Mouse (Mus musculus): ENCODE measurements around the gene Zdhhc18. TPM values are rescaled to one million over a fixed set of nuclear protein-coding genes. Genes with fewer than 3 reads are reported as not detected.
"Not testable (repeated sequence)": the region's sequence is repeated elsewhere in the genome, so short reads cannot be mapped to it uniquely, and the experiment has no call there.

Gene Zdhhc18
- polyA plus RNA-seq, 1 experiment from 2014 or later, result 6.4 TPM

DNA sequence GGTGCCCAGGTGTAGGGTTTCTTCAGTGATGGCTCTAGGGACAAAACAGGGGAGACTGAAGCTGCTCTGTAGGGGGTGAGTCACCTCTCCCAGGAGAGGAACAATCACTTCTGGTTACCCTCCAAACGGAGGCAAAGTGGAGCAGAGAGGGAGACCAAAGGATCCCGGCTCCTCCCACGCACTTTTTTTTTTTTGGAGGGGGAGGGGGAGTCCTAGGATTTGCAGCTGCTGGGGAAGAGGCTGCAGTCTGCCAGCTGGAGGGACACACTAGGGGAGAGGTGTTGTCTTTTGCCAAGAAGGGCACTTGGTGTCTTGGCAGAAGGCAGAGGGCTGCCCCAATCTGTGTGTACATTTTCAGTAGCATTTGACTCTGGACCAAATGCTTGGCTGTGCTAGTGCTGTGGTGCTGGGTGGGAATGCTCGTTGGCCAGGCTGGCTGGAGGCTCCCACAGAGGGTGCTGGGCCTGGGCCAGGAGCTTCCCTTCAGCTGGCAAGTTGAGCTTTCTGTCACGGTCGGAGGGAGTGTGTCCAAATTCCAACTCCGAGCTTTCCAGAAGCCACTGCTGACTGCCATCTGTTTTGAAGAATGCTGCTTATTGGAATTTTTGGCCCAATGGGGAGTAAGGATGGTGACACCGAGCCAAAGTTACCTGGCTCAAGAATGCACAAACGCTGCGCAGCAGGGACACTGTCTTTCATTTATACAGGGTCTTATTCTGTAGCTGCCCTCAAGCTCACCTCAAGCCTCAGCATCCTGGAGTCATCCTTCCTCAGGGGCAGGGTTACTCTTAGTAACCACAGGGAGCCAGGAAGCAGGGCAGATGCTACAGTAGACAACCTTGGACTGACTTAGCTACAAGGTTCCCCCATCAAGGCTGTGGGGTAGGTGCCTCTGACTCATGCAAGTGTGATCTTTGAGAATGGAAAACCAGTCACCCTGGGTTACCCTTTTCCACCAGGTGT is 10.5 kb upstream of the Zdhhc18 start:
- H3K36me3 ChIP-seq, result peaks cover 15% of the 10 kb centered on the region
- peak overlapping the region; percentile 2; the same call in 1 of the 2 replicates for H3K4me3 ChIP-seq
- peak overlapping the region; percentile 33 for H3K4me2 ChIP-seq (replicated peaks)
- WGBS, result 17% methylated on average over 10 of the region's 10 CpGs
- peak overlapping the region; percentile 77 for H3K27ac ChIP-seq
- ATAC-seq (ENCODE audit: low FRiP score), result peak; percentile 32; the same call in 1 of the 2 replicates
- H3K27me3 ChIP-seq, result no peaks in the 10 kb centered on the region
- H3K9me3 ChIP-seq (replicated peaks), result no peaks in the 10 kb centered on the region
- peaks cover 18% of the 10 kb centered on the region for H3K4me1 ChIP-seq
- H3K9ac ChIP-seq, result peak overlapping the region; percentile 13; the same call in 1 of the 2 replicates

DNA sequence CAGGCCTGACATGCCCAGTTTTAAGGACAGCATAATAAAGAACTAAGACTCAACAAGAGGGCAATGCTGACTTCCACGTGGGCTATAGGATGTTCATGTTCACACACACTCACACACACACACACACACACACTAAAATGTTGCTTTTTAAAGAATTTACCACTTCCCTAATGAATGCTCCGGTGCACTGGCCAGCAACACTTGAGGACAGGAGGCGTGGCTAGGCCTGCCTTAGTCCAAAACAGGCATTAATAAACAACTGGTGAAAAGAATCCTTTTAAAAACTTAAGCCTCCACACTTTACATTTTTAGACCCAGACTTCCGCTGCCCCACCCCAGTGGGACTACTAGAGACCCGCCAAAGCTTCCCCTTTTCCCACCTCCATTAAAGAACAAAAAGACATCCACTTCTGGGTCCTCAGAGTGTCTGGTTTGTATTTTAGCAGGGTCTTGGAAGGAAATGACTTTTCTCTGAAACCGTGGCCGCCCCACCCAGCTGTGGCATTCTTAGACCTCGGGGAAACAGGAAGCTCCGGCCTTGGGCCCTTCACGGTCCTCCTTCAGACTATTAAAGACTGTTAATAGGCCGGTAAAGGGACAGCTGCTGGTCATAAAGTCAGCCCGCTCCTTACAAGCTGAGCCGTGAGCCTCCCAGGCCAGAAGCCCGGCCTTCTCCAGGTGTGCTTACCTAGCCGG is 9.7 kb upstream of the Zdhhc18 start:
- 14% methylated on average over 15 of the region's 15 CpGs for WGBS
- no peak for ATAC-seq (ENCODE audit: low FRiP score)

DNA sequence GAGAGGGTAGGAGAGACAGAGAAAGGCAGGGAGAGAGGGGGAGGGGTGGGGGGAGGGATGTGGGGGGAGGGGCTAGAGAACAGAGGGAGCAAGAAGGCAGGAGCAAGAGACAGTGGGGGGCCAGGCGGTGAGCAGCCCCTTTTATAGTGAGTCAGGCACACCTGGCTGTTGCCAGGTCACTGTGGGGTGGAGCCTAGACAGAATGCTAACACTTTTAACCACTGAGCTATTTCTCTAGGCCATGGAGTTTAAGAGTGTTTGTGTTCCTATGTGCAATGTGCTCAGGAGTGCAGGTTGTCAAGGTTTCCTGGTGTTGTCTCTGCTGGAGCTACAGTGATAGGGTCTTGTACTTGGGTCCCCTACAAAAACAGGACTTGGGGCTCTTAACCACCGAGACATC is 8.8 kb upstream of the Zdhhc18 start:
- H3K36me3 ChIP-seq, result peaks cover 5% of the 10 kb centered on the region; the same call in 1 of the 2 replicates
- H3K9me3 ChIP-seq (replicated peaks), result no peaks in the 10 kb centered on the region
- ATAC-seq (ENCODE audit: low FRiP score), result no peak
- peaks cover 18% of the 10 kb centered on the region for H3K4me1 ChIP-seq
- WGBS, result 36% methylated on average over 2 of the region's 2 CpGs
- H3K4me3 ChIP-seq, result no peak overlapping the region
- no peaks in the 10 kb centered on the region for H3K27me3 ChIP-seq
- H3K9ac ChIP-seq, result no peak overlapping the region
- no peak overlapping the region for H3K27ac ChIP-seq
- H3K4me2 ChIP-seq (replicated peaks), result no peak overlapping the region

More for the DNA sequence above, 9.7 kb upstream of the Zdhhc18 start:
- Histone ChIP-seq H3K27me3 (no peaks in the 10 kb centered on the region), H3K4me1 (peaks cover 18% of the 10 kb centered on the region), H3K4me3 (peak overlapping the region; percentile 2; the same call in 1 of the 2 replicates), H3K27ac (peak overlapping the region; percentile 77), H3K4me2 (replicated peaks) (peak overlapping the region; percentile 33), H3K36me3 (peaks cover 10% of the 10 kb centered on the region; the same call in 1 of the 2 replicates), H3K9ac (peak overlapping the region; percentile 13; the same call in 1 of the 2 replicates), H3K9me3 (replicated peaks) (no peaks in the 10 kb centered on the region)

DNA sequence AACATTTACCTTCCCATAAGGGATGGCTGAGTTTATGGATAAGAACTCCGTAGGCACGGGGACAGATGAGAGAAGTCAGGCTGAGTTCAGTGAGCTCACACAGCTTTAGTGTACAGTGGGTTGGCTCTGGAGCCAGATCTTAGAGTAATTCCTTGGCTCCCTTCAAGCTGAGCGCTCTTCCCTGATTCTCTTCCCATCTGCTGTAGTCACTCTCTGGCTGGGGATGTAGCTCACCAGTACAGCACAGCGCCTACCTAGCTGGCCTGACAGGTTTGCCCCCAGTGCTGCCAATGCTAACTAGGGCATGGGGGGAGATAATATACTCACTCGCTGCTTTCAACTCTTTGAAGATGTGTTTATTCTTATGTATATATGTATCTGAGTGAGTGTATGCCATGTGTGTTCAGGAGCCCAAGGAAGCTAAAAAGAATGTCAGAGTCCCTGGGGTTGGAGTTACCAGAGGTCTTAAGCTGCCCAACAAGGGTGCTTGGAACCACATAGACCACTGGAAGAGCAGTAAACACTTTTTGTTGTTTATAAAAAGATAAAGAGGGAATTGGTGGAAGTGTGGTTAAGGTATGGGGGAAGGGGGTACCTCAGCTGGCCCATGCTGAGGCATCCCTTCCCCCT is 8.0 kb upstream of the Zdhhc18 start:
- WGBS, result 48% methylated on average over 5 of the region's 5 CpGs
- Histone ChIP-seq H3K4me2 (replicated peaks) (no peak overlapping the region), H3K27me3 (no peaks in the 10 kb centered on the region), H3K4me3 (no peak overlapping the region), H3K9ac (no peak overlapping the region), H3K36me3 (peaks cover 5% of the 10 kb centered on the region; the same call in 1 of the 2 replicates), H3K27ac (no peak overlapping the region), H3K4me1 (peaks cover 18% of the 10 kb centered on the region), H3K9me3 (replicated peaks) (no peaks in the 10 kb centered on the region)
- ATAC-seq (ENCODE audit: low FRiP score), result no peak

DNA sequence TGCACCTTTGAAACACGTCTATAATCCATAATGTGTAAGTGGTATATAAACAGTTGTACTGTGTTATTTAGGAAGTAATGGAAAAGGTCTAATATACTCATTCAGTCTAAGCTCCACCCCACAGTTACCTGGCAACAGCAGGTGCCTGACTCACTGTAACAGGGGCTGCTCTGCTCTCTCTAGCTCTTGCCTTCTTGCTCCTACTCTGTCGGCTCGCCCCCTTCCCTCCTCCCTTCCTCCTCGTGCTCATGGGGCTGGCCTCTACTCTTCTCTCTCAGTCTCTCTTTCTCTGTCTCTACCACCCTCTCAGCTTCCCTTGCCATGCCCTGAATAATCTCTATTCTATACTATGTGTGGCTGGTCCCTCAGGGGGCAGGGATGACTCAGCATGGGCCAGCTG is 7.0 kb upstream of the Zdhhc18 start:
- 31% methylated on average over 4 of the region's 4 CpGs for WGBS

DNA sequence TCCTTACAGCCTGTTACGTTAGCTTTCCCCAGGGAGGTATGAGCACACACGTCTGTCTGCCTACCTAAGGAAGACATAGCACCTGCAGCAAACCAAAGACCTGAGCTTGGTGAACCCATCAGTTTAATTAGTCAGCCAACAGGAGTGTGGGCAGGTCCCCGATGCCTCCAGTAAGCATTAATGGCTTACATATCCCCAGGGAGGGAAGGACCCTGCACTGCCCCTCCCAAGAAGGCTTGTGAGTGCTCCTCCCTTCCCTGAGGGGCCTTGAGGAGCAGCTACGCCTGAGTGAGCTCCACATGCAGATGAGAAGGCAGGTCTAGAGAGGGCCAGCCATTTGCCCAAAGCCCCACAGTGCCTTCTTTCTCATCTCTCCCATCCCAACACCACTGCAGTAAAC is 6.3 kb upstream of the Zdhhc18 start:
- no peak for ATAC-seq (ENCODE audit: low FRiP score)
- Histone ChIP-seq H3K27ac (no peak overlapping the region), H3K36me3 (no peaks in the 10 kb centered on the region), H3K9me3 (replicated peaks) (no peaks in the 10 kb centered on the region), H3K27me3 (no peaks in the 10 kb centered on the region), H3K4me3 (no peak overlapping the region), H3K9ac (no peak overlapping the region), H3K4me2 (replicated peaks) (no peak overlapping the region), H3K4me1 (peaks cover 18% of the 10 kb centered on the region)
- WGBS, result 44% methylated on average over 4 of the region's 4 CpGs

More for the DNA sequence above, 7.0 kb upstream of the Zdhhc18 start:
- Histone ChIP-seq H3K9me3 (replicated peaks) (no peaks in the 10 kb centered on the region), H3K4me1 (peaks cover 18% of the 10 kb centered on the region), H3K27ac (no peak overlapping the region), H3K36me3 (no peaks in the 10 kb centered on the region), H3K9ac (no peak overlapping the region), H3K4me3 (no peak overlapping the region), H3K4me2 (replicated peaks) (no peak overlapping the region), H3K27me3 (no peaks in the 10 kb centered on the region)
- no peak for ATAC-seq (ENCODE audit: low FRiP score)

DNA sequence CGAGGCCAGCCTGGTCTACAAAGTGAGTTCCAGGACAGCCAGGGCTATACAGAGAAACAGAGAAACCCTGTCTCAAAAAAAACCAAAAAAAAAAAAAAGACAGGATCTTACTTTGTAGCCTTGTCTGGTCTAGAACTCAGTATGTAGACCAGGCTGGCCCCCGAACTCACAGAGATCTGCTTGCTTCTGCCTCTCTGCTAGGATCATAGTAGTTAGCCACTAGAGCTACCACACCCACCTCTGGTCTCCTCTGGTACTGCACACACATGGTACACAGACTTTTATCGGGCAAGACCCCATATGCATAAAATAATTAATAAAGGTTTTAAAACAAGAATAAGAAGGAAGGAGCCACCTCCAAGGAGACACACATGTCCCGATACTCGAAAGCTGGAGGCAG is 4.1 kb upstream of the Zdhhc18 start:
- not testable (repeated sequence) for H3K4me3 ChIP-seq; H3K9me3 ChIP-seq (replicated peaks); H3K27ac ChIP-seq; H3K4me1 ChIP-seq; H3K27me3 ChIP-seq; H3K36me3 ChIP-seq; ATAC-seq (ENCODE audit: low FRiP score); H3K4me2 ChIP-seq (replicated peaks); H3K9ac ChIP-seq
- WGBS, result 98% methylated on average over 5 of the region's 5 CpGs

DNA sequence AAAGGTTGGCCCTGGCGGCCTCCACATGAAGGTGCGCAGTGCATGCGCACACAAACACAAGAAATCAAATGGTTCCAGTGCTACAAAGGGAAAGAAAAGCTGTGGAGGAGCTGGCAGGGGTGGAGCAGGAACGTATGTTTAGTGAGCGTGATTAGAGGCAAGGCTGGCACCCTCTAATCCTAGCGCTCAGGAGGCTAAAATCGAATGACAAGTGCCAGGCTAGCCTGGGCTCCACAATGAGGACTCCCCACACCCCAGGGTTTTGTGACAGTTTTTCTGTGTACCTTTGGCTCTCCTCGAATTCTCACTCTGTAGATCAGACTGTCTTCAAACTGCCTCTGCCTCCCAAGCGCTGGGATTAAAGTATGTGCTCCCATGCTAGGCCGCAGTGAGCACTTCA is 2.8 kb upstream of the Zdhhc18 start:
- no peak overlapping the region for H3K4me3 ChIP-seq
- H3K9ac ChIP-seq, result no peak overlapping the region
- WGBS, result 80% methylated on average over 10 of the region's 10 CpGs

DNA sequence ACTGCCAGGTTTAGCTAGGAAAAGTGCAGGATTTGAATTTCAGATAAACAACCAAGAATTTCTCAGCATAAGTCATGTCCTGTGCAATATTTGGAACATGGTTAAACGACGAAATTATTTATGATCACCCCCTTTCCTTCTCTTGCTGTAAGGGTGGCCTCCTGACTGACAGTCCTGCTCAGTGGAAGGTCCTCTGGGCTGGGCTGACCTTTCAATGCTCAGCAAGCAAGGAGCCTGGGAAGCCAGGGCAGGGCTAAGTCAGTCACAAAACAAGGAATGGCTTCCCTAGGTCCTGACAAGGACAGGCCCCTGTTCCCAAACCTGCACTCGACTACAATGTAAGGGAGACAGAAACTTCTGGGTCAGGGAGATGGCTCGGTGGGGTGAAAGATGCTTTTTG is 2.0 kb upstream of the Zdhhc18 start:
- H3K9me3 ChIP-seq (replicated peaks), result no peaks in the 10 kb centered on the region
- no peak overlapping the region for H3K4me3 ChIP-seq
- 62% methylated on average over 4 of the region's 4 CpGs for WGBS
- H3K9ac ChIP-seq, result no peak overlapping the region
- H3K36me3 ChIP-seq, result no peaks in the 10 kb centered on the region
- H3K27me3 ChIP-seq, result no peaks in the 10 kb centered on the region
- H3K27ac ChIP-seq, result no peak overlapping the region
- H3K4me1 ChIP-seq, result no peaks in the 10 kb centered on the region
- no peak overlapping the region for H3K4me2 ChIP-seq (replicated peaks)
- ATAC-seq (ENCODE audit: low FRiP score), result no peak

More for the DNA sequence above, 2.8 kb upstream of the Zdhhc18 start:
- no peak for ATAC-seq (ENCODE audit: low FRiP score)
- no peaks in the 10 kb centered on the region for H3K27me3 ChIP-seq
- no peak overlapping the region for H3K27ac ChIP-seq
- H3K4me2 ChIP-seq (replicated peaks), result no peak overlapping the region
- H3K9me3 ChIP-seq (replicated peaks), result no peaks in the 10 kb centered on the region
- H3K36me3 ChIP-seq, result no peaks in the 10 kb centered on the region
- H3K4me1 ChIP-seq, result no peaks in the 10 kb centered on the region

DNA sequence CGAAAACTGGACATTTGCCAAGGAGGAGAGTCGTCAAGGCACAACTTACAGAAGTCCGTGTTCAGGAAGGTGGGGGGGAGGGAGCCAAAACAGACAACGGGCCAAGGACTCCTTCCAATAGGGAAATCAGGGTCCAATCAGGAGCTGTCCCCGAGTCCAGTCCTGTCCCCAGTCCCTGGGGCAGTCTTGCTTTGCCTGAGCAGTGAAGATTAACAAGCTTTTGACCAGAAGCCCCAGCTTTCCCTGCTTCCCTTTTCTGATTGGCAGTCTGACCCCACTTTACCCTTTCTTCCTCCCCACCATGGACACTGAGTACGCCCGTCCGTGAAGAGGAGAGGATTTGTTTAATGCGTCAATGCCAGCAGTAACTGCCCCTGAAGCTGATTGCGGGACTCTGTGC is 1.5 kb upstream of the Zdhhc18 start:
- Histone ChIP-seq H3K4me1 (no peaks in the 10 kb centered on the region), H3K4me2 (replicated peaks) (no peak overlapping the region), H3K4me3 (no peak overlapping the region), H3K27ac (no peak overlapping the region), H3K9ac (no peak overlapping the region), H3K36me3 (no peaks in the 10 kb centered on the region), H3K9me3 (replicated peaks) (no peaks in the 10 kb centered on the region), H3K27me3 (no peaks in the 10 kb centered on the region)
- 57% methylated on average over 10 of the region's 10 CpGs for WGBS
- no peak for ATAC-seq (ENCODE audit: low FRiP score)

DNA sequence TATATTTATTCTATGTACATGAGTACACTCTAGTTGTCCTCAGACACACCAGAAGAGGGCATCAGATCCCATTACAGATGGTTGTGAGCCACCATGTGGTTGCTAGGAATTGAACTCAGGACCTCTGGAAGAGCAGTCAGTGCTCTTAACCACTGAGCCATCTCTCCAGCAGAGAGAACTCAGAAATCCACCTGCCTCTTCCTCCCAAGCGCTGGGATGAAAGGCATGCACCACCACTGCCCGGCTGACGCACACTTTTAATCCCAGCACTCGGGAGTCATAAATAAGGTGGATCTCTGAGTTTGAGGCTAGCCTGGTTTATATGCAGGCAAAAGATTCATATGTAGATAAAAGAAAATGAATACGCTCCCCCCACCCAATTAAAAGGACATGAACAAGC is 490 bp downstream of the Zdhhc18 start:
- Histone ChIP-seq H3K4me3 (peak overlapping the region; percentile 6; the same call in 1 of the 2 replicates), H3K4me2 (replicated peaks) (peak overlapping the region; percentile 29)
- WGBS, result 89% methylated on average over 5 of the region's 5 CpGs
- not testable (repeated sequence) for H3K27me3 ChIP-seq; H3K9ac ChIP-seq; H3K9me3 ChIP-seq (replicated peaks); H3K36me3 ChIP-seq; ATAC-seq (ENCODE audit: low FRiP score); H3K4me1 ChIP-seq; H3K27ac ChIP-seq

DNA sequence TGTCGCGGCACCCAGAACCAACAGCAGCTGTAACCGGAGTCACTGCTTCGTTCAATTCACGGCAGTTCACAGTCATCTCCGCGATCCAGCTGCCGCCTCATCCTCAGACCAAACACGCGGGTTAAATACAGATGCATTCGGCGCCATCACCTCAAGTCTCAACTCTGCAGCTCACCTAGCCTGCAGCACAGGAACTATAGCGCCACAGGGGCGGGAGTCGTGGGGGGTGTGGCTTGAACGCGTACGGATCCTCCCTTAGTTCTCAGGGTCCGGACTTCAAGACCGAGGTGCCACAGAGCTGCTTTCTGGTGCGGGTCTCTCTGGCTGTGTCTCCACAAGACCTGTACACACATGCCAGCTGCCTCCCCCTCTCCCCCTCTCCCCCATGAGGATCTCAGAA is 4.3 kb downstream of the Zdhhc18 start:
- no peak overlapping the region for H3K4me2 ChIP-seq (replicated peaks)
- peaks cover 11% of the 10 kb centered on the region for H3K9me3 ChIP-seq (replicated peaks)
- WGBS, result 44% methylated on average over 21 of the region's 21 CpGs
- no peak for ATAC-seq (ENCODE audit: low FRiP score)
- H3K36me3 ChIP-seq, result no peaks in the 10 kb centered on the region
- no peaks in the 10 kb centered on the region for H3K4me1 ChIP-seq
- H3K4me3 ChIP-seq, result no peak overlapping the region
- H3K9ac ChIP-seq, result no peak overlapping the region
- no peak overlapping the region for H3K27ac ChIP-seq
- no peaks in the 10 kb centered on the region for H3K27me3 ChIP-seq

Data from hindbrain, embryonic 12.5 days (tissue).